Mouse (Mus musculus): ENCODE measurements around the gene Grm6.

Grm6 gene

GRCm38 (mm10) chr11:50914461-50914860 lies 64.0 kb downstream of the Grm6 start:
- no peak for DNase-seq (ENCODE audit: low read depth, low spot score)
